Mouse (Mus musculus): ENCODE results near the gene Dolk.

DNA sequence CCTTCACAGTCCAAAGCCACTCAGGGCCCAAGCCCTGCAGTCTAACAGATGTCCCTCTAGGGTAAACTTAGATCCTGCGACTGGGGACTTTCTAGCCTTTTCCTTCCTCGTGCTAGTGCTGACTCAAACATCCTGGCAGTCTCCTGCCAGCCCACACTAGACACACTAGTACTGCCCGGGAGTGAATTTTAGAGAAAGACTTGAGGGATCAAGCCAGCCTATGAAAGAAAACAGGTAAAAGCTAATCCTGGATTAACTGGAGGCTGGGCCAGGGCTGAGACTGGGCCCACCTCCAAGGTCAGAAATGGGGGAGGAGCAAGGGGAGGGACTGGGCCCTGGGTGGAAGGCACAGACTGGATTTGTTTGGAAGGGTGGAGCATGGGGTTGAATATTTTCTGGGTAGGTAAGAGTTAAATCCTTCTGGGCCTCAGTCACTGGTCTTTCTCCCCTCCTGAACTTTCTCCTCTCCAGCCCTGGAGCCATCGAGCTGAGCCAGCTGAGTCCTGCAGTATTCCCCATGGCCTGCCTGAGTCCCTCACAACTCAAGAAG, 19.7 kb downstream of the Dolk start:
- TF ChIP-seq POLR2A (IDR thresholded peaks at IDR 0.05; ENCODE audit: borderline replicate concordance, low read depth, low read length) (no peak), CTCF (IDR thresholded peaks at IDR 0.05; ENCODE audit: low read depth, low read length) (no peak; the same call in 1 of the 2 replicates)

Data from bone marrow macrophage, adult 2 months (primary cell).